Mouse (Mus musculus) bone marrow, adult 2 months (tissue): ENCODE results near the gene Gart.

Source experiments
- CTCF ChIP-seq: fragments of 200-500 bp; IDR thresholded peaks from 2 replicates; pipeline ENCODE4 v1.5.1; 2011; ENCODE audit warnings: low read length, control low read depth; ENCODE audit not compliant: control insufficient read depth, insufficient read depth
- POLR2A ChIP-seq: fragments of 200-500 bp; IDR thresholded peaks from 2 replicates; pipeline ENCODE4 v1.6.1; 2011; ENCODE audit warnings: low read depth, mild to moderate bottlenecking, control low read depth, low read length, borderline replicate concordance; ENCODE audit not compliant: control insufficient read depth

DNA sequence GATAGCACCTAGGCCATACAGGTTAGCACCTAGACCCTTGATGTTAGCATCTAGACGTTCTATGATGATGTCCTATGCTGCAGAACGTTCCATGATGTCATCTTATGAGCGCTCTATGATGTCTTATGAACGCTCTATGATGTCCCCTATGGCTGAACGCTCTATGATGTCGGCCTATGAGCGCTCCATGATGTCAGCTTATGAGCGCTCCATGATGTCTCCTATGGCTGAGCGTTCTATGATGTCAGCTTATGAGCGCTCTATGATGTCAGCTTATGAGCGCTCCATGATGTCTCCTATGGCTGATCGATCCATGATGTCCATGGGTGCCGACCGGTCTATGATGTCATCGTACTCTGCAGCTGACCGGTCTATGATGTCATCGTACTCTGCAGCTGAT is 10.5 kb upstream of the Gart start:
- TF ChIP-seq CTCF (no peak), POLR2A (no peak)
